Mouse (Mus musculus) cortical plate, adult 2 months (tissue): ENCODE data around the gene Pygb.

ENCODE experiments used
- CTCF ChIP-seq: fragments of 200-500 bp; IDR thresholded peaks from 2 replicates; pipeline ENCODE4 v1.5.1; 2011; ENCODE audit warnings: mild to moderate bottlenecking, control low read depth, low read length; ENCODE audit not compliant: insufficient read depth; ENCODE audit errors: extremely low read depth
- POLR2A ChIP-seq: fragments of 200-500 bp; IDR thresholded peaks from 2 replicates; pipeline ENCODE4 v1.6.1; 2011; ENCODE audit warnings: mild to moderate bottlenecking, low read length, control low read depth; ENCODE audit not compliant: insufficient read depth; ENCODE audit errors: extremely low read depth

- TF ChIP-seq CTCF (no peak), POLR2A (no peak)
These were observed 14.1 kb downstream of the Pygb start for GRCm38 (mm10) chr2:150800616-150801015.
